Mouse (Mus musculus): ENCODE results near the gene Babam2. TPM values are rescaled to one million over a fixed set of nuclear protein-coding genes. Genes with fewer than 3 reads are reported as not detected.

Babam2 gene
- polyA plus RNA-seq, 1 experiment from 2014 or later = 35.4 TPM

DNA sequence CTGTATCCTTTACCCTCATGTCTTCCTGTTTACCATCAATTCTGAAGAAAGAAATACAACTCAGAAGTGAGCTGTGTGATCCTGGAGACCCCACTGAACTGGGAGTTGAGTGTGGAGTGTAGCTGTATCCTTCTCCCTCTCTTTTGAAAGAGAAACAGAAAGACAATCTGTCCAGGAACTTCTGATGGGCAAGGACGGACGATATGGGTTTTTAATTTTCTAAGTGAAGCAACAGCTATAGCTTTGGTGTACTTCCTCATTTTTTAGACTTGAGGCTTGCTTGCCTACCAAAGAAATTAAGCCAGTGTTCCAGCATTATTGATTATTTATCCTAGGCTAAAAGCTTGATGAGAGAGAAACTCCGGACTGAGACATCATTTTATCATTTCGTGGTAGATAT, 116.6 kb downstream of the Babam2 start:
- Histone ChIP-seq H3K4me3 (replicated peaks) (no peak overlapping the region), H3K27ac (no peak overlapping the region), H3K4me1 (replicated peaks) (peaks cover 5% of the 10 kb centered on the region; the same call in 1 of the 2 replicates), H3K36me3 (no peaks in the 10 kb centered on the region), H3K27me3 (no peaks in the 10 kb centered on the region), H3K4me2 (no peak overlapping the region), H3K9me3 (no peaks in the 10 kb centered on the region), H3K9ac (replicated peaks) (no peak overlapping the region)
- WGBS = 78% methylated on average over 4 of the region's 4 CpGs
- no peak for ATAC-seq (ENCODE audit: insufficient number of reproducible peaks, insufficient read depth, low FRiP score, low TSS enrichment, low read depth)

DNA sequence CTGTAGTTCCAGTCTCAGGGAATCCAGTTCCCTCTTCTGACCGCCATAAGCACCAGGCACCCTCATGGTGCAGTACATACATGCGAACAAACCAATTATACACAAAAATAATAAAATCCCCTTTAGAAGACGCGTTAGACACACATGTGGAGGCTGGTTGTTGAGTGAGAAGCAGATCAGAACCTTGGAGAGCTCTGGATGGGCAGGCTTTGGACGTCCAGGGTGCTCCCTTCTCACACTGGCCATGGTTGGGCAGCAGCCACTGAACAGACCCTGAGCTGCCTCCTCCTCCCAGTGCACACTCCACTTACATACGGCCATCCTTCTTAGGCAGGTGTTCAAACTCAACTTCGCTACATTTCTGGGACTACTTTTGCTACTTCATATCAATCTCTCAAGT, 117.6 kb downstream of the Babam2 start:
- H3K27ac ChIP-seq = no peak overlapping the region
- no peak overlapping the region for H3K4me3 ChIP-seq (replicated peaks)
- H3K36me3 ChIP-seq = no peaks in the 10 kb centered on the region
- no peak overlapping the region for H3K4me2 ChIP-seq
- no peak overlapping the region for H3K9ac ChIP-seq (replicated peaks)
- peaks cover 5% of the 10 kb centered on the region; the same call in 1 of the 2 replicates for H3K4me1 ChIP-seq (replicated peaks)
- no peaks in the 10 kb centered on the region for H3K9me3 ChIP-seq
- no peak for ATAC-seq (ENCODE audit: insufficient number of reproducible peaks, insufficient read depth, low FRiP score, low TSS enrichment, low read depth)
- no peaks in the 10 kb centered on the region for H3K27me3 ChIP-seq
- WGBS = 65% methylated on average over 7 of the region's 7 CpGs

DNA sequence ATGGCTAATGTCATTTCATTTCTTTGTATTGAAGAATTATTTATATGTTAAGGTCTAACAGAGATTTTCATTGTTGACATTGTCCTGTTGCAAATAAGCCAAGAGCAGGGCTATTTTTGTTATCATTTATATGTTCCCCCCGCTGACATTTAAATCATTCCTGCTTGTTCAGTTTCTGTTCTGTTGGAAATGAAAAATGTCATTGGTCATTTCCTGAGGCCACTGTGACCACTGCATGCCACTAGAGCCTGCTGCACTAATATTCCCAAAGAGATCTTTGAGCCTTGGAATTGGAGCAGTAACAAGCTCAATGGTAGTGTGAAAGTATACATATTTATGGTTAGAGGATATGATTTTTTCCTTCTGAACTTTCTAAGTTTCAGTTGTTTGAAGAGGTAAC, 118.6 kb downstream of the Babam2 start:
- no peaks in the 10 kb centered on the region for H3K9me3 ChIP-seq
- WGBS = 90% methylated on average over 1 of the region's 1 CpGs
- peaks cover 2% of the 10 kb centered on the region; the same call in 1 of the 2 replicates for H3K4me1 ChIP-seq (replicated peaks)
- no peaks in the 10 kb centered on the region for H3K36me3 ChIP-seq
- H3K4me2 ChIP-seq = no peak overlapping the region
- H3K27me3 ChIP-seq = no peaks in the 10 kb centered on the region
- H3K9ac ChIP-seq (replicated peaks) = no peak overlapping the region
- H3K4me3 ChIP-seq (replicated peaks) = no peak overlapping the region
- H3K27ac ChIP-seq = no peak overlapping the region
- no peak for ATAC-seq (ENCODE audit: insufficient number of reproducible peaks, insufficient read depth, low FRiP score, low TSS enrichment, low read depth)

DNA sequence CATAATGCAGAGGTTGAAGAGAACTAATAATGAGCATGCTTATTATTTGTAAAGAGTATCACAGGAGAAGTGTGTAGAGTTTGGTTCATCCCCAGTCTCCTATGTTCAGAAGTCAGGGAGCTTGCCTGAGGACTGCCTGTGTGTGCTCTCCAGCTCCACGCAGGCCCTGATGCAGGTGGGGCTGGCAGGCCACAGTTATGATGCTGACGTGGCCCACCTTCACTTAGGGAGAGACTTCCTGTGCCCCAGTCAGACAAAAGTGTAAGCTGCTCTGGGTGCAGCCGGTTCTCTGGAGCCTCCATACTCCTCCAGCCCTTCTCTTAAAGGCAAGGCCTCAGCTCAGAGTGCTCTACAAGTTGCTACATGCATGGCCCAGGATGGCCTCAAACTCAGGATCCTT, 123.3 kb downstream of the Babam2 start:
- H3K9me3 ChIP-seq = no peaks in the 10 kb centered on the region
- H3K36me3 ChIP-seq = no peaks in the 10 kb centered on the region
- H3K27ac ChIP-seq = no peak overlapping the region
- no peak overlapping the region for H3K4me2 ChIP-seq
- no peak overlapping the region for H3K9ac ChIP-seq (replicated peaks)
- WGBS = 72% methylated on average over 3 of the region's 3 CpGs
- no peak for ATAC-seq (ENCODE audit: insufficient number of reproducible peaks, insufficient read depth, low FRiP score, low TSS enrichment, low read depth)
- no peak overlapping the region for H3K4me3 ChIP-seq (replicated peaks)
- H3K4me1 ChIP-seq (replicated peaks) = no peaks in the 10 kb centered on the region
- H3K27me3 ChIP-seq = no peaks in the 10 kb centered on the region

DNA sequence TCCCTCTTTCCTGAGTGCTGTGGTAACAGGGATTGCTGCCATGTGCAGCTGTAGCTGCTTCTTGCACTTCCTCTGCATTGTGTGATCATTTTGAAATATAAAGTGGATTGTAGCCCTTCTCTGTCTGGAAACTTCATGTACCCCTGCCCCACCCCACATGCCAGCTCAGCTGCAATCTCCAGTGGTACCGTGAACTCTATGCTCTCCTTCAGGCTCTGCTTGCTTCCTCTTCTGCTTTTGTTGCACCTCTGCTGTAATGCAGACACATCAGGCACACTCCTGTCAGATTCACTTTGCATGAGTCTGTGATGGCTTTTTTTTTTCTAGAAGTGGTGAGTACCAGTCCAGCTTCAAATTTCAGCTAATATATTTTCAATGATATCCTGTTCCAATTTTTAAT, 123.7 kb downstream of the Babam2 start:
- no peak overlapping the region for H3K9ac ChIP-seq (replicated peaks)
- H3K4me2 ChIP-seq = no peak overlapping the region
- H3K9me3 ChIP-seq = no peaks in the 10 kb centered on the region
- no peak for ATAC-seq (ENCODE audit: insufficient number of reproducible peaks, insufficient read depth, low FRiP score, low TSS enrichment, low read depth)
- no peak overlapping the region for H3K4me3 ChIP-seq (replicated peaks)
- H3K4me1 ChIP-seq (replicated peaks) = no peaks in the 10 kb centered on the region
- H3K36me3 ChIP-seq = no peaks in the 10 kb centered on the region
- H3K27me3 ChIP-seq = no peaks in the 10 kb centered on the region
- H3K27ac ChIP-seq = no peak overlapping the region
- WGBS = 89% methylated on average over 1 of the region's 1 CpGs

DNA sequence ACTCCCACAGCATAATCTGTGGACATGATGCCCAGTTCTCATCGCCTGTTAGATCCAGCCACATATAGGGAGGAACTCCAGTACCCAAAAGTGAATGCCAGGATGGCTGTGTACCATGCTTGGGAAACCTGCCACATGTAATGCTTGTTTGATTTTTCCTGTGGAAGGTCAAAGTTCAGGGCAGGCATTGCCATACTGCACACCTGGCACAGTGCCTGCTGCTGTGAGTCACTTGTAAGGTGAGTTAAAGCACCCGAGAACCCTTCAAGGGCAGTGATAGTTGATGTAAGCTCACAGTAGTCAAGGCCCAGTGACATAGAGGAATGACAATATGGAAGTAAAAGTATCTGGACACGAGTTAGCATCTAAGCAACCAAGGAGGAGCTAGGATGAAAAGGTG, 126.2 kb downstream of the Babam2 start:
- ATAC-seq (ENCODE audit: insufficient number of reproducible peaks, insufficient read depth, low FRiP score, low TSS enrichment, low read depth) = no peak
- H3K27me3 ChIP-seq = no peaks in the 10 kb centered on the region
- no peak overlapping the region for H3K4me3 ChIP-seq (replicated peaks)
- no peak overlapping the region for H3K27ac ChIP-seq
- WGBS = 74% methylated on average over 3 of the region's 3 CpGs
- H3K4me1 ChIP-seq (replicated peaks) = no peaks in the 10 kb centered on the region
- H3K4me2 ChIP-seq = no peak overlapping the region
- H3K9me3 ChIP-seq = no peaks in the 10 kb centered on the region
- no peaks in the 10 kb centered on the region for H3K36me3 ChIP-seq
- no peak overlapping the region for H3K9ac ChIP-seq (replicated peaks)

DNA sequence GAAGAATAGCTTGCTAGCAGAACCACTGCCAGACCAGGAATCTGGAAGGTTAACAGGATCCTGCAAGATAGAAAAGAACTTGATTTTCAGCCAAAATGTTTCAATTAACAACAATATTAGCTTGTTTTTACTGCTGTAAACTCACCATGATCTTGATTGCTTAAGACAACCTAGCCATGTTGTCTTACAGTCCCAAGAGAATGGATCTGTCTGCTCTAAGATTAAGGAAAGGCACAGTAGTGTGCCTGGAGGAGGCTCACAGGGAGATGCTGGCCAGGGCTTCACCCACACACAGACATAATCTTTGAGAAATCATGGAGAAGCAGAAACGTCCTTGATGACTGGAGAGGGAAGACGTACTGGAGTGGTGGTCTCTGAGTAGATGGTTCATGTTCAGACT, 126.6 kb downstream of the Babam2 start:
- ATAC-seq (ENCODE audit: insufficient number of reproducible peaks, insufficient read depth, low FRiP score, low TSS enrichment, low read depth) = no peak
- Histone ChIP-seq H3K4me2 (no peak overlapping the region), H3K9me3 (no peaks in the 10 kb centered on the region), H3K4me1 (replicated peaks) (no peaks in the 10 kb centered on the region), H3K27me3 (no peaks in the 10 kb centered on the region), H3K4me3 (replicated peaks) (no peak overlapping the region), H3K36me3 (no peaks in the 10 kb centered on the region), H3K9ac (replicated peaks) (no peak overlapping the region), H3K27ac (no peak overlapping the region)
- 89% methylated on average over 2 of the region's 2 CpGs for WGBS

DNA sequence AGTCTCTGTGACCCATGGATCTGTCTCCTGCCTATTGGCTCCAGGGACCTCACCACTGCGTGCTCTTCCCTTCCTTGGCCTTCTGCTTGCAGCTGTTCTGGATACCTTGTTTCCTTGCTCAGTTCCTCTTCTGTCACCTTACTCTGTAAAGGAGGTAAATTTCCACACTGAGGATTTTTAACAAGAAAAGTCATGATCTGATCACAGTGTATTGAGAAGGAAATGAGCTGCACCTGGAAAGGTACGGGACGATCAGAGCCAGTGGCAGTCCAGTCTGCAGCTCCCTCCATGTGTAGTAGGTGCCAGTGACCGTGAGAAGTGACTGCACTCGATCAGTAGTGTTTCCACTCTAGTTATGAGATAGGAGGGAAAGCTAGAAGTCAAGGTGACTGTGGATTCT, 129.8 kb downstream of the Babam2 start:
- no peaks in the 10 kb centered on the region for H3K4me1 ChIP-seq (replicated peaks)
- H3K4me2 ChIP-seq = no peak overlapping the region
- no peaks in the 10 kb centered on the region for H3K9me3 ChIP-seq
- H3K27me3 ChIP-seq = no peaks in the 10 kb centered on the region
- no peak overlapping the region for H3K9ac ChIP-seq (replicated peaks)
- H3K27ac ChIP-seq = no peak overlapping the region
- no peaks in the 10 kb centered on the region for H3K36me3 ChIP-seq
- ATAC-seq (ENCODE audit: insufficient number of reproducible peaks, insufficient read depth, low FRiP score, low TSS enrichment, low read depth) = no peak
- H3K4me3 ChIP-seq (replicated peaks) = no peak overlapping the region
- 94% methylated on average over 5 of the region's 5 CpGs for WGBS

DNA sequence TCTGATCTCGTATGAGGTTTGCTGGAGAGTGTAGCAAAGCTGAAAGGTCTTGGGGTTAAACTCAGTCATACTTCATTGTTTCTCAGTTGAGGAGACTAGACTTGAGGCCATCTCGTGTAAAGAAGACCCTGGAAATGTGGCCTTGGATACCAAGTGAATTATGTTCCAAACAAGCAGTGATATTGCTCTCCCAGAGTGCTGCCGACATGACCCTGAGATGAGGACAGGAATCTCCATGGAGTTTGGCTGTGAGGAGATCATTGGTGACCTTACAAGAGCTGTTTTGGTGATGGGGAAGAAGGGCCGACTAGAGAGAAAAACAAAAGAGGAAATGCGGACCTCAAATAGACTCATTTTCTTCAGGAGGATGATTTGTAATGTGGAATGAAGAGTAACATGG, 130.4 kb downstream of the Babam2 start:
- H3K4me3 ChIP-seq (replicated peaks) = no peak overlapping the region
- ATAC-seq (ENCODE audit: insufficient number of reproducible peaks, insufficient read depth, low FRiP score, low TSS enrichment, low read depth) = no peak
- no peaks in the 10 kb centered on the region for H3K9me3 ChIP-seq
- WGBS = 90% methylated on average over 5 of the region's 5 CpGs
- no peaks in the 10 kb centered on the region for H3K36me3 ChIP-seq
- no peak overlapping the region for H3K9ac ChIP-seq (replicated peaks)
- no peaks in the 10 kb centered on the region for H3K4me1 ChIP-seq (replicated peaks)
- no peaks in the 10 kb centered on the region for H3K27me3 ChIP-seq
- no peak overlapping the region for H3K27ac ChIP-seq
- H3K4me2 ChIP-seq = no peak overlapping the region

DNA sequence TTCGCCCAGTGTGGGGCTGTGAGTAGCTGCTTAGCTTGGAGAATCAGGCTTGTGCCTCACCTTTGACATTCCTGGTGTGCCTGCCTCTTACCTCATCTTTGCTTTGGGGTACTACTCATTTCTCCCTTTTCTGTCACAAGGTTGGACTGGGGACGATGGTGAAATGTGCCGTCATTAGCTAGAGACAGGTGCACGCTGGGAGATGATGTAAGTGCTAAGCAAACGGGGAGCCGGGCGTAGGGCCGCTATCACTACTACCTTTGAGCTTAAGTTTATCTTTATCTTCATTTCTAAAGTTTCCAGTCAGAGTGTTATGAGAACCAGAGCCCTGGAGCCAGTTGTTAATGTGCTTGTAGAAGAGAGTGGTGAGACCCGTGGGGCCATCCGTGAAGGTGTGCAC, 131.3 kb downstream of the Babam2 start:
- H3K9ac ChIP-seq (replicated peaks) = no peak overlapping the region
- no peaks in the 10 kb centered on the region for H3K36me3 ChIP-seq
- H3K27ac ChIP-seq = no peak overlapping the region
- H3K9me3 ChIP-seq = no peaks in the 10 kb centered on the region
- H3K4me1 ChIP-seq (replicated peaks) = no peaks in the 10 kb centered on the region
- H3K4me3 ChIP-seq (replicated peaks) = no peak overlapping the region
- no peak overlapping the region for H3K4me2 ChIP-seq
- H3K27me3 ChIP-seq = no peaks in the 10 kb centered on the region
- 91% methylated on average over 10 of the region's 10 CpGs for whole genome bisulfite sequencing
- no peak for ATAC-seq (ENCODE audit: insufficient number of reproducible peaks, insufficient read depth, low FRiP score, low TSS enrichment, low read depth)

DNA sequence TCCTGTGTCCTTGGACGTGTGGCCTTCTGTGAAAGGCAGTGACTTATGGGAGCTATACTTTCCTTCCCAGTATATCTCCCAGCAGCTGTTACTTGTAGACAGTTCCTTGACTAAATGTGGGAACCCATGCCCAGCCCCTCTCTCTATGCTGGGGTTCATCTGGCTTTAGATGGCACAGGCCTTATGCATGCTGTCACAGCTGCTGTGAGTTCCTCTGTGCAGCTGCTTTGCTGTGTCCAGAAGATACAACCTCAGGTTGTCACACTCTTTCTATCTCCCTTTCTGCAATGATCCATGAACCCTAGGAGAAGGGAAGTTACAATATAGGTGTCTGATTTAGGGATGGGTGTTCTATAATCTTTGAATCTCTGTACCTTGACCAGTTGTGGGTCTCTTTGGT, 132.1 kb downstream of the Babam2 start:
- H3K4me1 ChIP-seq (replicated peaks) = no peaks in the 10 kb centered on the region
- H3K27me3 ChIP-seq = no peaks in the 10 kb centered on the region
- ATAC-seq (ENCODE audit: insufficient number of reproducible peaks, insufficient read depth, low FRiP score, low TSS enrichment, low read depth) = no peak
- no peak overlapping the region for H3K9ac ChIP-seq (replicated peaks)
- H3K27ac ChIP-seq = no peak overlapping the region
- no peaks in the 10 kb centered on the region for H3K36me3 ChIP-seq
- H3K4me2 ChIP-seq = no peak overlapping the region
- H3K9me3 ChIP-seq = peaks cover 8% of the 10 kb centered on the region; the same call in 1 of the 2 replicates
- 45% methylated on average over 1 of the region's 1 CpGs for WGBS
- H3K4me3 ChIP-seq (replicated peaks) = no peak overlapping the region

DNA sequence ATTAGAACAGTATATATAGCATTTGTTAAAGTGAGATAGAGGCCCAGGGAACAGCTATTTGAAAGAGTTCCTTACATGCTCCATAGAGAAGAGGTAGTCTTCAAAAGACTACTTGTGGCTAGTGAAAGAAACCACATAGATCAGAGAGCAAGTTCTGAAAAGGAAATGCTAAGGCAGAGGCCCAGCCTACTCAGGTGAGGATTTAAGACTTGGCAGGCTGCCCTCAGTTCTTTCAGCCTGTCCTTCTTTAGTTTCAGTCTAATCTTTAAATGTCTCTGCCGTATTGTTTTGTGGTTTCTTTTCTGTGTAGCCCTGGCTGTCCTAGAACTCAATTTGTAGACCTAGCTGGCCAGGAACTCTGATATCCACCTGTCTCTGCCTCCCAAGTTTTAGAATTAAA, 134.1 kb downstream of the Babam2 start:
- Histone ChIP-seq H3K27me3 (no peaks in the 10 kb centered on the region), H3K4me2 (no peak overlapping the region), H3K36me3 (no peaks in the 10 kb centered on the region), H3K9me3 (peaks cover 14% of the 10 kb centered on the region; the same call in 1 of the 2 replicates), H3K4me1 (replicated peaks) (no peaks in the 10 kb centered on the region), H3K4me3 (replicated peaks) (no peak overlapping the region), H3K9ac (replicated peaks) (no peak overlapping the region), H3K27ac (no peak overlapping the region)
- 83% methylated on average over 1 of the region's 1 CpGs for WGBS
- ATAC-seq (ENCODE audit: insufficient number of reproducible peaks, insufficient read depth, low FRiP score, low TSS enrichment, low read depth) = no peak
